Mouse (Mus musculus) lung, embryonic 14.5 days (tissue): ENCODE measurements around the gene Med26. TPM values are rescaled to one million over a fixed set of nuclear protein-coding genes. Genes with fewer than 3 reads are reported as not detected.

Source experiments
- ATAC-seq: fragments of 200-750 bp; cut with Nextera tagmentation; 2 replicates; pipeline ENCODE4 v1.8.0; 2017; ENCODE audit warnings: mild to moderate bottlenecking, moderate TSS enrichment, moderate library complexity; ENCODE audit not compliant: insufficient read depth
- DNase-seq: peaks from one replicate; pipeline ENCODE4 v3.0.0-alpha.2; 2015
- H3K27ac ChIP-seq: fragments of 300-500 bp; sonication (generic); 2 replicates; pipeline ENCODE4 v1.5.1; 2014; ENCODE audit warnings: low read depth, mild to moderate bottlenecking, moderate library complexity
- H3K27me3 ChIP-seq: fragments of 300-500 bp; sonication (generic); 2 replicates; pipeline ENCODE4 v1.6.1; 2014; ENCODE audit warnings: low read length, control low read depth; ENCODE audit not compliant: insufficient read depth
- H3K36me3 ChIP-seq: fragments of 300-500 bp; sonication (generic); 2 replicates; pipeline ENCODE4 v1.6.1; 2014; ENCODE audit warnings: control low read depth; ENCODE audit not compliant: insufficient read depth
- H3K4me1 ChIP-seq: fragments of 300-500 bp; sonication (generic); 2 replicates; pipeline ENCODE4 v1.6.1; 2014; ENCODE audit warnings: antibody characterized with exemption, control low read depth; ENCODE audit not compliant: insufficient read depth
- H3K4me2 ChIP-seq: fragments of 300-500 bp; sonication (generic); 2 replicates; pipeline ENCODE4 v1.6.1; 2014; ENCODE audit warnings: mild to moderate bottlenecking
- H3K4me3 ChIP-seq: fragments of 300-500 bp; sonication (generic); 2 replicates; pipeline ENCODE4 v1.5.1; 2014; ENCODE audit warnings: low read depth, low read length
- H3K9ac ChIP-seq: fragments of 300-500 bp; sonication (generic); 2 replicates; pipeline ENCODE4 v1.6.1; 2014
- H3K9me3 ChIP-seq: fragments of 300-500 bp; sonication (generic); 2 replicates; pipeline ENCODE4 v1.6.1; 2016; ENCODE audit warnings: low read depth, low read length, control low read depth
- CTCF ChIP-seq: IDR thresholded peaks from 2 replicates; pipeline ENCODE4 v1.5.1; 2016; ENCODE audit warnings: antibody characterized with exemption, low read depth
- WGBS: fragments of 180-500 bp; shearing (Covaris S2); extraction: QIAGEN DNeasy Blood & Tissue Kit; methylation state at CpG from one replicate; pipeline ENCODE4 v1.1.7; 2014; 5-methylcytosine and 5-hydroxymethylcytosine counted together
- polyA plus RNA-seq: library from polyadenylated mRNA; unstranded; fragments of >200 nt; fragmentation: Nextera tagmentation; extraction: Ambion mirVana; gene quantifications from 2 replicates; pipeline ENCODE4 v1.2.1, GENCODE M21; 2014

The Med26 gene
- polyA plus RNA-seq, 1 experiment from 2014 or later: 17.5 TPM

- H3K9me3 ChIP-seq: no peaks in the 10 kb centered on the region
- peak; percentile 0; the same call in 1 of the 2 replicates for ATAC-seq
- H3K9ac ChIP-seq: peak overlapping the region; percentile 96
- peak overlapping the region; percentile 98 for H3K4me3 ChIP-seq
- peaks cover 15% of the 10 kb centered on the region for H3K36me3 ChIP-seq
- TF ChIP-seq CTCF: no peak
- H3K4me2 ChIP-seq: peak overlapping the region; percentile 72
- 2% methylated on average over 27 of the region's 27 CpGs for WGBS
- no peaks in the 10 kb centered on the region for H3K27me3 ChIP-seq
- no peaks in the 10 kb centered on the region for H3K4me1 ChIP-seq
- DNase-seq: peak; percentile 16
- peak overlapping the region; percentile 69 for H3K27ac ChIP-seq
Measured at GRCm38 (mm10) chr8:72547122-72547801, 808 bp downstream of the Med26 start.

GRCm38 (mm10) chr8:72539234-72539633 lies 8.8 kb downstream of the Med26 start:
- no peak overlapping the region for H3K4me3 ChIP-seq
- no peaks in the 10 kb centered on the region for H3K27me3 ChIP-seq
- no peaks in the 10 kb centered on the region for H3K9me3 ChIP-seq
- TF ChIP-seq CTCF: no peak; the same call in 1 of the 2 replicates
- no peak overlapping the region for H3K4me2 ChIP-seq
- ATAC-seq: no peak
- H3K27ac ChIP-seq: no peak overlapping the region
- no peak for DNase-seq
- H3K4me1 ChIP-seq: no peaks in the 10 kb centered on the region
- H3K36me3 ChIP-seq: peaks cover 7% of the 10 kb centered on the region
- H3K9ac ChIP-seq: no peak overlapping the region

GRCm38 (mm10) chr8:72534888-72535287 lies 13.2 kb downstream of the Med26 start:
- H3K4me3 ChIP-seq: no peak overlapping the region
- no peaks in the 10 kb centered on the region for H3K36me3 ChIP-seq
- no peaks in the 10 kb centered on the region for H3K27me3 ChIP-seq
- TF ChIP-seq CTCF: no peak
- no peaks in the 10 kb centered on the region for H3K4me1 ChIP-seq
- DNase-seq (no peak), ATAC-seq (no peak)
- H3K9me3 ChIP-seq: no peaks in the 10 kb centered on the region
- H3K27ac ChIP-seq: no peak overlapping the region
- WGBS: 97% methylated on average over 3 of the region's 3 CpGs
- no peak overlapping the region for H3K4me2 ChIP-seq
- H3K9ac ChIP-seq: no peak overlapping the region

GRCm38 (mm10) chr8:72532103-72532502 lies 16.0 kb downstream of the Med26 start:
- H3K9me3 ChIP-seq: no peaks in the 10 kb centered on the region
- no peak overlapping the region for H3K27ac ChIP-seq
- H3K4me1 ChIP-seq: no peaks in the 10 kb centered on the region
- ATAC-seq: no peak
- H3K27me3 ChIP-seq: no peaks in the 10 kb centered on the region
- no peak for TF ChIP-seq CTCF
- no peaks in the 10 kb centered on the region for H3K36me3 ChIP-seq
- H3K4me3 ChIP-seq: no peak overlapping the region
- no peak for DNase-seq
- no peak overlapping the region for H3K9ac ChIP-seq
- H3K4me2 ChIP-seq: no peak overlapping the region
- WGBS: 96% methylated on average over 1 of the region's 1 CpGs

- Histone ChIP-seq H3K4me3 (no peak overlapping the region), H3K9ac (no peak overlapping the region), H3K36me3 (no peaks in the 10 kb centered on the region), H3K4me1 (no peaks in the 10 kb centered on the region), H3K9me3 (no peaks in the 10 kb centered on the region), H3K27me3 (no peaks in the 10 kb centered on the region), H3K4me2 (no peak overlapping the region), H3K27ac (no peak overlapping the region)
- ATAC-seq (no peak), DNase-seq (no peak)
- no peak for TF ChIP-seq CTCF
Measured at GRCm38 (mm10) chr8:72521888-72522287, 26.2 kb downstream of the Med26 start.

- Histone ChIP-seq H3K4me1 (no peaks in the 10 kb centered on the region), H3K4me3 (no peak overlapping the region), H3K27me3 (no peaks in the 10 kb centered on the region), H3K36me3 (peaks cover 7% of the 10 kb centered on the region; the same call in 1 of the 2 replicates), H3K27ac (no peak overlapping the region), H3K9ac (no peak overlapping the region), H3K9me3 (no peaks in the 10 kb centered on the region), H3K4me2 (no peak overlapping the region)
- 60% methylated on average over 7 of the region's 7 CpGs for whole genome bisulfite sequencing
- DNase-seq (no peak), ATAC-seq (no peak)
- no peak for TF ChIP-seq CTCF
Measured at GRCm38 (mm10) chr8:72517421-72517988, 30.6 kb downstream of the Med26 start.

GRCm38 (mm10) chr8:72513158-72513557 lies 34.9 kb downstream of the Med26 start:
- no peak overlapping the region for H3K27ac ChIP-seq
- peaks cover 7% of the 10 kb centered on the region; the same call in 1 of the 2 replicates for H3K36me3 ChIP-seq
- H3K9me3 ChIP-seq: no peaks in the 10 kb centered on the region
- WGBS: 41% methylated on average over 1 of the region's 1 CpGs
- H3K4me2 ChIP-seq: no peak overlapping the region
- ATAC-seq (no peak), DNase-seq (peak; percentile 13)
- H3K4me1 ChIP-seq: no peaks in the 10 kb centered on the region
- no peaks in the 10 kb centered on the region for H3K27me3 ChIP-seq
- no peak for TF ChIP-seq CTCF
- H3K4me3 ChIP-seq: no peak overlapping the region
- no peak overlapping the region for H3K9ac ChIP-seq
